Mouse (Mus musculus): ENCODE data around the gene Zkscan4.
"Not testable (repeated sequence)": the region's sequence is repeated elsewhere in the genome, so short reads cannot be mapped to it uniquely, and the experiment has no call there.

The Zkscan4 gene

GRCm38 (mm10) chr13:21469097-21469496, 9.6 kb upstream of the Zkscan4 start:
- H3K27me3 ChIP-seq (ENCODE audit: control insufficient read depth, insufficient read depth, low read length, poor library complexity, severe bottlenecking): no peaks in the 10 kb centered on the region
- H3K36me3 ChIP-seq (ENCODE audit: control insufficient read depth, insufficient read depth, low read length, poor library complexity, severe bottlenecking): no peaks in the 10 kb centered on the region
- DNase-seq (ENCODE audit: low read depth, low spot score): no peak

GRCm38 (mm10) chr13:21472427-21472826, 6.3 kb upstream of the Zkscan4 start:
- Histone ChIP-seq H3K27me3 (ENCODE audit: control insufficient read depth, insufficient read depth, low read length, poor library complexity, severe bottlenecking) (no peaks in the 10 kb centered on the region), H3K36me3 (ENCODE audit: control insufficient read depth, insufficient read depth, low read length, poor library complexity, severe bottlenecking) (no peaks in the 10 kb centered on the region)
- DNase-seq (ENCODE audit: low read depth, low spot score): no peak

- no peaks in the 10 kb centered on the region for H3K27me3 ChIP-seq (ENCODE audit: control insufficient read depth, insufficient read depth, low read length, poor library complexity, severe bottlenecking)
- DNase-seq (ENCODE audit: low read depth, low spot score): no peak
- no peaks in the 10 kb centered on the region for H3K36me3 ChIP-seq (ENCODE audit: control insufficient read depth, insufficient read depth, low read length, poor library complexity, severe bottlenecking)
Measured at GRCm38 (mm10) chr13:21486881-21487280, 8.2 kb downstream of the Zkscan4 start.

GRCm38 (mm10) chr13:21492847-21493246, 14.1 kb downstream of the Zkscan4 start:
- no peak for DNase-seq (ENCODE audit: low read depth, low spot score)
- H3K27me3 ChIP-seq (ENCODE audit: control insufficient read depth, insufficient read depth, low read length, poor library complexity, severe bottlenecking): no peaks in the 10 kb centered on the region
- no peaks in the 10 kb centered on the region for H3K36me3 ChIP-seq (ENCODE audit: control insufficient read depth, insufficient read depth, low read length, poor library complexity, severe bottlenecking)

GRCm38 (mm10) chr13:21495080-21495479, 16.4 kb downstream of the Zkscan4 start, which contains the start of gene AK157302:
AK157302 (plus strand) TSS chr13:21495223.
- DNase-seq (ENCODE audit: low read depth, low spot score): no peak
- no peaks in the 10 kb centered on the region for H3K36me3 ChIP-seq (ENCODE audit: control insufficient read depth, insufficient read depth, low read length, poor library complexity, severe bottlenecking)
- no peaks in the 10 kb centered on the region for H3K27me3 ChIP-seq (ENCODE audit: control insufficient read depth, insufficient read depth, low read length, poor library complexity, severe bottlenecking)

GRCm38 (mm10) chr13:21501182-21501581, 22.5 kb downstream of the Zkscan4 start, which contains the start of gene Gm11273:
Gm11273 (minus strand) TSS chr13:21501418.
- not testable (repeated sequence) for H3K27me3 ChIP-seq (ENCODE audit: control insufficient read depth, insufficient read depth, low read length, poor library complexity, severe bottlenecking); H3K36me3 ChIP-seq (ENCODE audit: control insufficient read depth, insufficient read depth, low read length, poor library complexity, severe bottlenecking); DNase-seq (ENCODE audit: low read depth, low spot score)

GRCm38 (mm10) chr13:21502296-21502695, 23.6 kb downstream of the Zkscan4 start:
- no peaks in the 10 kb centered on the region for H3K36me3 ChIP-seq (ENCODE audit: control insufficient read depth, insufficient read depth, low read length, poor library complexity, severe bottlenecking)
- H3K27me3 ChIP-seq (ENCODE audit: control insufficient read depth, insufficient read depth, low read length, poor library complexity, severe bottlenecking): no peaks in the 10 kb centered on the region
- DNase-seq (ENCODE audit: low read depth, low spot score): no peak

GRCm38 (mm10) chr13:21506221-21506649, 27.5 kb downstream of the Zkscan4 start:
- Histone ChIP-seq H3K36me3 (ENCODE audit: control insufficient read depth, insufficient read depth, low read length, poor library complexity, severe bottlenecking) (no peaks in the 10 kb centered on the region), H3K27me3 (ENCODE audit: control insufficient read depth, insufficient read depth, low read length, poor library complexity, severe bottlenecking) (no peaks in the 10 kb centered on the region)
- peak; percentile 88 for DNase-seq (ENCODE audit: low read depth, low spot score)

GRCm38 (mm10) chr13:21530136-21530535, 51.4 kb downstream of the Zkscan4 start:
- no peak for DNase-seq (ENCODE audit: low read depth, low spot score)
- H3K36me3 ChIP-seq (ENCODE audit: control insufficient read depth, insufficient read depth, low read length, poor library complexity, severe bottlenecking): no peaks in the 10 kb centered on the region

GRCm38 (mm10) chr13:21530781-21531201, 52.1 kb downstream of the Zkscan4 start, which contains the start of gene Zkscan8:
Zkscan8 (minus strand) TSS chr13:21531120.
- DNase-seq (ENCODE audit: low read depth, low spot score): peak; percentile 92
- Histone ChIP-seq H3K27me3 (ENCODE audit: control insufficient read depth, insufficient read depth, low read length, poor library complexity, severe bottlenecking) (no peaks in the 10 kb centered on the region), H3K36me3 (ENCODE audit: control insufficient read depth, insufficient read depth, low read length, poor library complexity, severe bottlenecking) (no peaks in the 10 kb centered on the region)

More at GRCm38 (mm10) chr13:21530136-21530535, 51.4 kb downstream of the Zkscan4 start:
- no peaks in the 10 kb centered on the region for H3K27me3 ChIP-seq (ENCODE audit: control insufficient read depth, insufficient read depth, low read length, poor library complexity, severe bottlenecking)
